Mouse (Mus musculus): ENCODE results near the gene Tuba8. TPM values are rescaled to one million over a fixed set of nuclear protein-coding genes. Genes with fewer than 3 reads are reported as not detected.
A peak's percentile ranks its signal among the peaks of the same experiment; 100 is the strongest.

Gene Tuba8
- 0.59 and 1.0 TPM in 2 replicates for polyA plus RNA-seq (2014; fragmentation: Nextera tagmentation; extraction: Ambion mirVana)

GRCm38 (mm10) chr6:121210149-121210925, at the start of gene Tuba8:
Gene Tuba8 (plus strand): TSS chr6:121210696.
- no peaks in the 10 kb centered on the region for H3K9me3 ChIP-seq (replicated peaks; ENCODE audit: control insufficient read depth, low read length)
- peak; percentile 53 for ATAC-seq (replicated peaks; ENCODE audit: insufficient number of reproducible peaks, low FRiP score, low TSS enrichment)
- peak within 1 kb of the TSS; percentile 47; the same call in 1 of the 2 replicates for H3K9ac ChIP-seq (ENCODE audit: low read depth, low read length)
- H3K4me3 ChIP-seq (ENCODE audit: low read depth, low read length) = peak within 1 kb of the TSS; percentile 46
- no peaks in the 10 kb centered on the region for H3K36me3 ChIP-seq (ENCODE audit: control insufficient read depth, insufficient read depth, low read length)
- H3K27me3 ChIP-seq (ENCODE audit: control insufficient read depth, insufficient read depth, low read length) = peaks cover 34% of the 10 kb centered on the region
- 3% methylated on average over 30 of the region's 30 CpGs for WGBS (ENCODE audit: insufficient replicate concordance)
- no peak within 1 kb of the TSS for H3K27ac ChIP-seq (ENCODE audit: low read depth, low read length)
- H3K4me2 ChIP-seq = peak within 1 kb of the TSS; percentile 95
- H3K4me1 ChIP-seq (ENCODE audit: control insufficient read depth, insufficient read depth, low read length) = peaks cover 8% of the 10 kb centered on the region; the same call in 1 of the 2 replicates

DNA sequence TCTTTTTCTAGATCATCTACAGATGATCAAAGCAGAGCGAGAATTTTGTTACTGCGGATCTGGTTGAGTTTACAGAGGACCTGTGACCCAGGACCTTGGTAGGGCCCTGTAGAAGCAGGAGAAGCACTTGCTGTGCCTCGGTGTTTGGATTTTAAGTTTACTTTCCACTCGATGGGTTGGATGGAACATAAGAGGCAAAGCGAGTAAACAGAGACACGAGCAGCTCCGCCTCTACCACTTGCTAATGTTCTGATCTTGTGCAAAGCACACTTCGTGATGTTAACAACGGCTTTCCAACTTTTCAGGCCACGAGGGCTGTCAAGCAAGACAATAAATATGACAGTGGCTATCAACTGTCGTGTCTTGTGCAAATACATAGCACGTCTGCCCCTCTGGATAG, 47.9 kb upstream of the Tuba8 start:
- WGBS (ENCODE audit: insufficient replicate concordance) = 81% methylated on average over 12 of the region's 12 CpGs
- H3K4me3 ChIP-seq (ENCODE audit: low read depth, low read length) = no peak overlapping the region
- H3K27ac ChIP-seq (ENCODE audit: low read depth, low read length) = no peak overlapping the region
- H3K9me3 ChIP-seq (replicated peaks; ENCODE audit: control insufficient read depth, low read length) = no peaks in the 10 kb centered on the region
- no peaks in the 10 kb centered on the region for H3K36me3 ChIP-seq (ENCODE audit: control insufficient read depth, insufficient read depth, low read length)
- no peaks in the 10 kb centered on the region for H3K27me3 ChIP-seq (ENCODE audit: control insufficient read depth, insufficient read depth, low read length)
- no peak for ATAC-seq (replicated peaks; ENCODE audit: insufficient number of reproducible peaks, low FRiP score, low TSS enrichment)
- H3K9ac ChIP-seq (ENCODE audit: low read depth, low read length) = no peak overlapping the region
- no peak overlapping the region for H3K4me2 ChIP-seq
- peaks cover 8% of the 10 kb centered on the region; the same call in 1 of the 2 replicates for H3K4me1 ChIP-seq (ENCODE audit: control insufficient read depth, insufficient read depth, low read length)

GRCm38 (mm10) chr6:121166098-121166552, 44.4 kb upstream of the Tuba8 start:
- H3K9ac ChIP-seq (ENCODE audit: low read depth, low read length) = no peak overlapping the region
- H3K9me3 ChIP-seq (replicated peaks; ENCODE audit: control insufficient read depth, low read length) = no peaks in the 10 kb centered on the region
- no peaks in the 10 kb centered on the region for H3K36me3 ChIP-seq (ENCODE audit: control insufficient read depth, insufficient read depth, low read length)
- peaks cover 4% of the 10 kb centered on the region; the same call in 1 of the 2 replicates for H3K4me1 ChIP-seq (ENCODE audit: control insufficient read depth, insufficient read depth, low read length)
- 48% methylated on average over 10 of the region's 10 CpGs for WGBS (ENCODE audit: insufficient replicate concordance)
- no peak overlapping the region for H3K4me2 ChIP-seq
- H3K27me3 ChIP-seq (ENCODE audit: control insufficient read depth, insufficient read depth, low read length) = no peaks in the 10 kb centered on the region
- H3K27ac ChIP-seq (ENCODE audit: low read depth, low read length) = no peak overlapping the region
- ATAC-seq (replicated peaks; ENCODE audit: insufficient number of reproducible peaks, low FRiP score, low TSS enrichment) = no peak
- H3K4me3 ChIP-seq (ENCODE audit: low read depth, low read length) = no peak overlapping the region

DNA sequence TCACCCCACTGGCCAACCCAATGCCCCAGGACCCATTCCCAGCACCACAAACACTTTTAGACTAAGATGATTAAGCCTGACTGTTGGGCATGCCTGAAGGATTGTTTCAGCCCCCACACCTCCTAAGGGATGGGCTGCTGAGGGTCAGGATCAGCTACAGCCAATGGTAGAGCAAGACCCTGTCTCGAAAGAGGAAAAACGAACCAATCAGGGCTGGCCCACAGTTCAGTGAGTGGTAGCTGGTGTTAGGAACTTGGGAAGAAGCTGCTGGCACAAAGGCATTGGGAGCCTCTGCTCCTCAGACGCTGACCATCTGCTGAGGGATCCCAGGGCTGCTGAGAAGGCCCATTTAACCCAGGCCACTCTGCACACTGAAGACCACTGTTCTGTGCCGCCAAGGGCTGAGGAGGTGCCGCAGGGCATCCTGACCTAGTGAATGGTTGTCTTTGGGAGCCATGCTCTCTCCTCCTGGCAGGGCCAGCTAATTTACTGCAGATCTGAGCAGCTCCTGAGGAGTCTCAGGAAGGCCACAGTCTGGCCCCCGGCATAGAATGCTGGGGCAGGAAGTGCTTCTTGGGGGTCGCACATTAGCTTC, 43.0 kb upstream of the Tuba8 start:
- peaks cover 4% of the 10 kb centered on the region; the same call in 1 of the 2 replicates for H3K4me1 ChIP-seq (ENCODE audit: control insufficient read depth, insufficient read depth, low read length)
- no peak overlapping the region for H3K27ac ChIP-seq (ENCODE audit: low read depth, low read length)
- no peaks in the 10 kb centered on the region for H3K36me3 ChIP-seq (ENCODE audit: control insufficient read depth, insufficient read depth, low read length)
- H3K4me2 ChIP-seq = no peak overlapping the region
- no peak for ATAC-seq (replicated peaks; ENCODE audit: insufficient number of reproducible peaks, low FRiP score, low TSS enrichment)
- H3K9ac ChIP-seq (ENCODE audit: low read depth, low read length) = no peak overlapping the region
- H3K27me3 ChIP-seq (ENCODE audit: control insufficient read depth, insufficient read depth, low read length) = no peaks in the 10 kb centered on the region
- H3K4me3 ChIP-seq (ENCODE audit: low read depth, low read length) = no peak overlapping the region
- no peaks in the 10 kb centered on the region for H3K9me3 ChIP-seq (replicated peaks; ENCODE audit: control insufficient read depth, low read length)
- 54% methylated on average over 7 of the region's 7 CpGs for WGBS (ENCODE audit: insufficient replicate concordance)

DNA sequence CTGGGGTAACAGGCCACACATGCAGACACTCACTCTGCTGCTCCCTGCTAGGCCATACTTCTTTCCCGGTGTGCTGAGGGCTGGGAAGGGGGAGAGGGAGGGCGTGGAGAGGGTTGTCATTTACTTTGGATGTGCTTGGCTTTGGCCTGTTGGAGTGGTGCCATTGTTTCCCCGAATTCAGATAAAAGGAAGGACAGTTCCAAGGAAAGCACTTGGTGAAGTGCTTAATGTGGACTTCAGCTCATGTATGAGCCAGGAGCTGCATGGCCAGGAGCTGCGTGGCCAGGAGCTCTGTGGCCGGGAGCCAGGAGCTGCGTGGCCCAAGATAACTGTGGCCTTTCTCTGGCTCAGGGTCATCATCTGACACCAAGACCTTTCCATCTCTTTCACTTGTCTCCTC, 39.4 kb upstream of the Tuba8 start:
- no peaks in the 10 kb centered on the region for H3K9me3 ChIP-seq (replicated peaks; ENCODE audit: control insufficient read depth, low read length)
- no peak overlapping the region for H3K9ac ChIP-seq (ENCODE audit: low read depth, low read length)
- WGBS (ENCODE audit: insufficient replicate concordance) = 69% methylated on average over 6 of the region's 6 CpGs
- no peaks in the 10 kb centered on the region for H3K36me3 ChIP-seq (ENCODE audit: control insufficient read depth, insufficient read depth, low read length)
- H3K4me3 ChIP-seq (ENCODE audit: low read depth, low read length) = no peak overlapping the region
- peaks cover 11% of the 10 kb centered on the region for H3K4me1 ChIP-seq (ENCODE audit: control insufficient read depth, insufficient read depth, low read length)
- ATAC-seq (replicated peaks; ENCODE audit: insufficient number of reproducible peaks, low FRiP score, low TSS enrichment) = no peak
- no peak overlapping the region for H3K27ac ChIP-seq (ENCODE audit: low read depth, low read length)
- no peaks in the 10 kb centered on the region for H3K27me3 ChIP-seq (ENCODE audit: control insufficient read depth, insufficient read depth, low read length)
- no peak overlapping the region for H3K4me2 ChIP-seq

DNA sequence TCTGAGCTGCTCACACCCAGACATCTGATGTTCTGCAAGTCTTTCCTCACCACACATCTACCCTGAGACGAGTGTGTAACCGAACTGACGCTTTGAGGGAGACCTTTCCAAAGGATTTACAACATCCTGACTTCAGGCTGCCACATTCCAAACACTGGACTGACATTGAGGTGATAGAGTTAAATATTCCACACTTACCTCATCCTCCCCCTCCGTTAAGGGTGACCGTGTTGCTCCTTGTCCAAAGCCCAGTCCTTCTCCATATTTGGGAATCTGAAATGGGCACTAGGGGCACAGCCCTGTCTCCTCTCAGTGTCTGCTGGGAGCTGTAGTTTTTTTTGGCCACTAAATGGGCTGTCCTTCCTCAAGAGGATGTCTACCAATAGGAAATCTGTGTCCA, 37.0 kb upstream of the Tuba8 start:
- Histone ChIP-seq H3K4me2 (peak overlapping the region; percentile 47), H3K9me3 (replicated peaks; ENCODE audit: control insufficient read depth, low read length) (no peaks in the 10 kb centered on the region), H3K27ac (ENCODE audit: low read depth, low read length) (peak overlapping the region; percentile 89), H3K9ac (ENCODE audit: low read depth, low read length) (peak overlapping the region; percentile 64), H3K27me3 (ENCODE audit: control insufficient read depth, insufficient read depth, low read length) (no peaks in the 10 kb centered on the region), H3K4me3 (ENCODE audit: low read depth, low read length) (no peak overlapping the region), H3K4me1 (ENCODE audit: control insufficient read depth, insufficient read depth, low read length) (peaks cover 14% of the 10 kb centered on the region), H3K36me3 (ENCODE audit: control insufficient read depth, insufficient read depth, low read length) (no peaks in the 10 kb centered on the region)
- peak; percentile 44; the same call in 1 of the 2 replicates for ATAC-seq (replicated peaks; ENCODE audit: insufficient number of reproducible peaks, low FRiP score, low TSS enrichment)
- WGBS (ENCODE audit: insufficient replicate concordance) = 24% methylated on average over 5 of the region's 5 CpGs

DNA sequence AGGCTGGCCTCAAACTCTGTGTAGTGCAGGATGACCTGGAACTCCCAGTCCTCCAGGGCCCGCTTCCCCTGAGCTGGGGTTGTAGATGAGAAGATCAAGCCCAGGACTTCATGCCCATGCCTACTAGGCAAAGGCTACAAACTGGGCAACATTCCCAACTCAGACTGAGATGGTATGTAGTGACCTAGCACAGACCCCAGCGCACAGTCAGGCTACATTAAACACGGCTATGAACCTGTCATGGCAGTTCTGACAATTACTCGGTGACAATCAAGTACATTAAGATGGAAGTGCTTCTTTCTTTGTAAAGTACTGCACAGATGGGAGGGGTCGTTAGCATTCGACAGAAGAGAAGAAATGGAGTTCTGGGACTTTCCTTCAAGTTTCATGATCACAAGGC, 35.7 kb upstream of the Tuba8 start:
- H3K27ac ChIP-seq (ENCODE audit: low read depth, low read length) = no peak overlapping the region
- H3K36me3 ChIP-seq (ENCODE audit: control insufficient read depth, insufficient read depth, low read length) = no peaks in the 10 kb centered on the region
- peaks cover 15% of the 10 kb centered on the region for H3K4me1 ChIP-seq (ENCODE audit: control insufficient read depth, insufficient read depth, low read length)
- H3K9me3 ChIP-seq (replicated peaks; ENCODE audit: control insufficient read depth, low read length) = no peaks in the 10 kb centered on the region
- ATAC-seq (replicated peaks; ENCODE audit: insufficient number of reproducible peaks, low FRiP score, low TSS enrichment) = no peak
- H3K4me2 ChIP-seq = no peak overlapping the region
- H3K4me3 ChIP-seq (ENCODE audit: low read depth, low read length) = no peak overlapping the region
- no peaks in the 10 kb centered on the region; the same call in 1 of the 2 replicates for H3K27me3 ChIP-seq (ENCODE audit: control insufficient read depth, insufficient read depth, low read length)
- WGBS (ENCODE audit: insufficient replicate concordance) = 90% methylated on average over 6 of the region's 6 CpGs
- no peak overlapping the region for H3K9ac ChIP-seq (ENCODE audit: low read depth, low read length)

- Histone ChIP-seq H3K4me2 (0 out of 2 replicates have a peak overlapping the region, but pooled peaks have one; percentile 19), H3K36me3 (ENCODE audit: control insufficient read depth, insufficient read depth, low read length) (no peaks in the 10 kb centered on the region), H3K27ac (ENCODE audit: low read depth, low read length) (no peak overlapping the region), H3K9ac (ENCODE audit: low read depth, low read length) (peak overlapping the region; percentile 34; the same call in 1 of the 2 replicates), H3K27me3 (ENCODE audit: control insufficient read depth, insufficient read depth, low read length) (no peaks in the 10 kb centered on the region; the same call in 1 of the 2 replicates), H3K4me3 (ENCODE audit: low read depth, low read length) (no peak overlapping the region), H3K4me1 (ENCODE audit: control insufficient read depth, insufficient read depth, low read length) (peaks cover 15% of the 10 kb centered on the region), H3K9me3 (replicated peaks; ENCODE audit: control insufficient read depth, low read length) (no peaks in the 10 kb centered on the region)
- 47% methylated on average over 14 of the region's 14 CpGs for WGBS (ENCODE audit: insufficient replicate concordance)
- ATAC-seq (replicated peaks; ENCODE audit: insufficient number of reproducible peaks, low FRiP score, low TSS enrichment) = no peak
Measured at GRCm38 (mm10) chr6:121176011-121176730, 34.3 kb upstream of the Tuba8 start.

All from heart, embryonic 11.5 days (tissue).